Mouse (Mus musculus): Measurements from ENCODE around the gene Poc1a.

The Poc1a gene

GRCm38 (mm10) chr9:106300949-106301348 is 20.1 kb downstream of the Poc1a start:
- no peak for DNase-seq (ENCODE audit: low read depth, low spot score)

- DNase-seq (ENCODE audit: low read depth, low spot score) = no peak
Measured at GRCm38 (mm10) chr9:106301446-106302080, 20.7 kb downstream of the Poc1a start.

- no peak for DNase-seq (ENCODE audit: low read depth, low spot score)
Measured at GRCm38 (mm10) chr9:106302446-106303150, 21.7 kb downstream of the Poc1a start.

DNA sequence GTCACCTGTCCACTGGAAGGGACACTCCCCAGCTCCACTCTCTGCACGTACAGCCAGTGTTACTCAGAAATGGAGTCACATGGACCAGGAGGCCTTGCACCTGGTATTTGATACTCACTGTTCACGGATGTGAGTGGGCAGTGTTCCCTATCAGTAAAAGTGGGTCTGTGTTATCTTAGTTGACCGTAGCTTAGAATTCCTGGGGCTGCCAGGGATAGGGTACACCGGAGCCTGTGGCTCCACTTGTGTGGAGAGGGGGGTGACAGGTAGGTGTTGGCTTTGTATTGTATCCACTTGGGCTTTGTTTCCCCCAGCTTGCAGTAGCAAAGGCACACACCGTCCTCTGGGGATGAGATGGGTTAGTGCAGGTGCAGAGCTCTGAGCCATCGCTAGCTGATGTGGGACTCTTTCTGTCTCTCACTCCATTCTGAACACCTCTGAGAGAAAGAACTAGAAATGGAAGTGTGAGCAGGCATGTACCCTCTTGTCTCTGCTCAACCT is 22.6 kb downstream of the Poc1a start:
- no peak for DNase-seq (ENCODE audit: low read depth, low spot score)

- no peak for DNase-seq (ENCODE audit: low read depth, low spot score)
Measured at GRCm38 (mm10) chr9:106305228-106305627, 24.4 kb downstream of the Poc1a start.

- DNase-seq (ENCODE audit: low read depth, low spot score) = no peak
Measured at GRCm38 (mm10) chr9:106306662-106307351, 25.9 kb downstream of the Poc1a start.

GRCm38 (mm10) chr9:106308151-106308550 is 27.3 kb downstream of the Poc1a start:
- no peak for DNase-seq (ENCODE audit: low read depth, low spot score)

- no peak for DNase-seq (ENCODE audit: low read depth, low spot score)
Measured at GRCm38 (mm10) chr9:106308555-106308954, 27.7 kb downstream of the Poc1a start.

GRCm38 (mm10) chr9:106308983-106309382 is 28.1 kb downstream of the Poc1a start:
- DNase-seq (ENCODE audit: low read depth, low spot score) = no peak

- no peak for DNase-seq (ENCODE audit: low read depth, low spot score)
Measured at GRCm38 (mm10) chr9:106309859-106310258, 29.0 kb downstream of the Poc1a start.

DNA sequence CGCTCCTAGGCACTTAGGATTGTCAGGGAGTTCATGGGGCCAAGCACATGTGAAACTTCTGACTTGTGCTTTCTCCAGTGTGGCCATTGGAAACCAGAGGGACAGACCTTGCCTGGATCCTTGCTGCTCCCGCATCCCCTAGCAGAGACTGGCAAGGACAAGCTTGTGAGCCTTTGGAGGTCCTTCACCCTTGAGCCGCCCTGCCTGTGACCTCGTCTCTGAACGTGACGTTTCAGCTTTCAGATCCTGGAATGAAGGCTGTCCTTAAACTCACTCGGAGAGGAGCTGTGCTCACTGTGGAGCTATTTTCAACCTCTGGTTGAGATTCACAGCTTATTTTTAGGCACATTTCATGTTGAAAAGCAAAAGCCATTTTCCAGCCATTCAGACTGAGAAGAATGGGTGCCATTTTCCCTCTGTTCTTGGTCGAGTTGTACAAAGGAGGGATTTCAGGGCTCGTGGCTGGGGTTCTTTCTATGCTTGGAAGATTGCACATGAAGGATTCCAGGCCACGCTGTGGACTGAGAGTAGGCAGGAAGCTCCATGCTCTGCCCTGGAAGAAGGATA is 30.8 kb downstream of the Poc1a start:
- DNase-seq (ENCODE audit: low read depth, low spot score) = no peak

- DNase-seq (ENCODE audit: low read depth, low spot score) = no peak
Measured at GRCm38 (mm10) chr9:106312950-106313360, 32.1 kb downstream of the Poc1a start.

DNA sequence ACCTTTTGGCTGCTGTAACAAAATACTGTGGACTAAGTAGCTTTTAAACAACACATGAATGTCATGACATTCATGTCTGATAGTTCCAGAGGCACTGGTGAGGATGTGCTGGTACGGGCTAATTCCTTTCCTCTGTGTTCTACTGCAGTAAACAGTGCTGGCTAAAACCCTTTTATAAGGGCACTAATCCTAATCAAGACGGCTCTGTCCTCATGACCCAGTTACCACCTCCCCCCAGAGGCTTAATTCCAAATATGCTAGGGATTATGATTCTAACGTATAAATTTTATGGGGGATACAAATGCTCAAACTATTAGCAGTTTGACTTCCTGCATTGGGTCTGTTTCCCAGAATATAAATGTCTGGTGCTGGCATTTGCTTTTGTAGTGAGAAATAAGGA is 33.3 kb downstream of the Poc1a start:
- DNase-seq (ENCODE audit: low read depth, low spot score) = no peak

DNA sequence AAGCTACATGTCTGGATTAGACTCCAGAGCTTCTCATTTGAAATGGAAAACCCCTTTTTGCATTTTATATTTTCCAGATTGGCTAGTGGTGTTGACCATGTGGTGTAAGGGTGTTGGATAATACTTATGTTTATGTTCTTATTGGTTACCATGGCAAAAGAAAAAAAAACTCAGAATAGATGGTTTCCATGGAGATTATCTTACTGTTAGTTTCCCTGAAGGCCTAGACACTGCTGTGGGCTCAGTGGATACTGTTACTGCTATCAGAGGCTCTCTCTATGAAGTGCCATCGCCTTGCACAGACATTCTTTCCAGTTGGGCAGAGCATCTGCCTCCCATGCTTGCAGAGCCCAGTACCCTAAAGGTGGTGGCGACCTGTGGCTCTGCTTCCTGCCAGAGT is 37.2 kb downstream of the Poc1a start:
- no peak for DNase-seq (ENCODE audit: low read depth, low spot score)

- no peak for DNase-seq (ENCODE audit: low read depth, low spot score)
Measured at GRCm38 (mm10) chr9:106319095-106319494, 38.2 kb downstream of the Poc1a start.

GRCm38 (mm10) chr9:106322497-106322896 is 41.6 kb downstream of the Poc1a start:
- no peak for DNase-seq (ENCODE audit: low read depth, low spot score)

DNA sequence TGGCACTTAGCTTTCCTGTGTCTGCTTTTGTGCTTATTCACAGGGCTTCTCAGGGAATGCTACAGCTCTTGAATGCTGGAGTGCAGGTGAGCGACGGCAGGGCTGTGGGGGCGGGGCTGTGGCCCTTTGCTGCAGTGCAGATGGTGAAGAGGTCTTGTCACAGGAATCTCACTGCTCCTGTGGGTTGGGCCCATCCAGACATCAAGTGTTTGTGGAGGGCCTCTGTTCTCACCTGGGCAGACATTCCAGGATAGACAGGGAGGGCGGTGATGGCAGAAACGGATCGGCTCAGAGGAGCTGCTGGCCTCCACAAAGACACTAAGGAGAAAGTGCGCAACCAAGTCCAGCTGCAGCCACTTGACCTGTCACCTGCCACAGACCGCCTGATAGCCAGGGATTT is 45.4 kb downstream of the Poc1a start:
- DNase-seq (ENCODE audit: low read depth, low spot score) = no peak

DNA sequence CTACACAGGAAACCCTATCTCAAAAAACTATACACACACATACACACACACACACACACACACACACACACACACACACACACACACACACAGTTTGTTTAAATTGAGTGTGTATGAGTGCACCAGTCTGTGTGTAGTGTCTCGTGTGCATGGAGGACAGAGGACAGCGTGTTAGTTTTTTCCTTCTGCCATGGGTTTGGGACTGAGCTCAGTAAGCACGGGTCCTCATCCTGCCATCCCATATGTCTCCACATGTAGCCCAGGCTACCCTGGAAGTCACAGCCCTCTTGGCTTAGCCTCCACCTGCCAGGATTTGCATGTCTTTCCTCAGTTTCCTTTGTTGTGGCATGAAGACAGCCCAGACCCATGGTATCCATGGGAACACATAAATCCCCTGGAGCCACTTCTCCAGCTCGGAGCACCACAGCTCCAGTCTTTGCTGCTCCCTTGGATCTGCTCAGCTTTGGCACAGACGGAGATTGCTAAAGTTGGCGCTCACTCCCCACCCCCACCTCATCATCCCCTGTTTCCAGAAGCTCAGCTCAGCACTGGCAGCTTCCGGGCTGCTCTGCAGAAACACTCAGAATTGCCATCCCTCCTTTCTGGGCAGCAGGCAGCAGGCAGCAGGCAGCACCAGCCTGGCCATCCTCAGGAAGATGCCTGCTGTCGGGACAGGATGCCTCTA is 46.4 kb downstream of the Poc1a start:
- DNase-seq (ENCODE audit: low read depth, low spot score) = no peak

DNA sequence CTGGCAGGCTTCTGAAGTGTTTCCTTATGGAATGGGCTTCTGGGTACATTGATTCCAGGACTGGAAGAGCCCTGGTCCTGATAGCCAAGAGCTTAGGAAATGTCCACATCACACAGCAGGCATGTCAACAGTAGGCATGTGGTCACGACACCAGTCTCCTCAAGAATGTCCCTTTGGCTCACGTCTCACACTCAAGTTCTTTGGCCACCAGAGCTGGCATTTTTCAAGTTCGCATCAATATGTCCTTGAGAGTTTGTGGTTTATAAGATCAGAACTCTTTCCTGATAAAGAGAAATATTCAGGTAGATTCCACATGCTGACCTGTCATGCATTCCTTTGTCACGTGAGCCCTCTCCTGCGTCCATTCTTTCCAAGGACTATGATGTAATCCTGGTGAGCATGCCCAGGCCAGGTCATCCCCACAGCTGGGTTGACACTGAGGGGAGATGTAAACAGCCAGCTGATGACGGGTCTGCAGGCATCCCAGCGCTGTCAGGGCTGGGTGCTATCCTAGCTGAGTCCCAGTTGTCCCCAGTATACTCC is 47.3 kb downstream of the Poc1a start:
- DNase-seq (ENCODE audit: low read depth, low spot score) = no peak

DNA sequence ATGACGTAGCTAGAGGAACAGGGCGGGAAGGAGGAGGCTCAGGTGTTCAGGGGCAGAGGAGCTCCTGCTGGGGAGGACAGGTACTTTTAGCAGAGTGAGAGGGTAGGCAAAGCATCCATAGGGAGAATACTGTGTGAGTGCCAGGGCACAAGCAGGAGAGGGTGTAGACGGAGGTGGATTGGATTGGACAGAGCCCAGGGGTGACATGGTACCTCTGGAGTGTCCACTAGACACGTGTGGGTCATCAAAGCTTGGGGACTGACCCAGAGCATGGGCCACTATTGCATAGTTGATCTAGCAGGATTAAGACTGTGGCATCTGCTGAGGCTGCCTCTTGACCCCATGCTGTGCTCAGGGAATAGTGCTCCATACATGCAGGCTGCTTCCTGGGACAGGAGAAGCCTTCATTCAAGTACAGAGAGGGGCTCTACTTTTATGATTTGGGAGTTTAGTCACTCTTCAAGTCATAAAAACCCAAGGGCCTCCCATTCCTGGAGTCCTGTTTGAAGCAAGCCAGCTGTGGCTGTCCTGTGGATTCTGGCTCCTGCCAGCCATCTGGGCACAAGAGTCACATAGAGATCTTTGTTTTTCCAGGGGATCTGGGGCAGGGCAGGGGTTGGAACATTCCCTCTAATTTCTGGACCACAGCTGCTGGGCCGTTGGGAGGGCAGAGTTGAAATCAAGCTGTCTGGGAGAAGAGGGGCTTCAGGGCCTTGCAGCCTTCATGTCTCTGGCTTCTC is 48.1 kb downstream of the Poc1a start:
- DNase-seq (ENCODE audit: low read depth, low spot score) = no peak

DNA sequence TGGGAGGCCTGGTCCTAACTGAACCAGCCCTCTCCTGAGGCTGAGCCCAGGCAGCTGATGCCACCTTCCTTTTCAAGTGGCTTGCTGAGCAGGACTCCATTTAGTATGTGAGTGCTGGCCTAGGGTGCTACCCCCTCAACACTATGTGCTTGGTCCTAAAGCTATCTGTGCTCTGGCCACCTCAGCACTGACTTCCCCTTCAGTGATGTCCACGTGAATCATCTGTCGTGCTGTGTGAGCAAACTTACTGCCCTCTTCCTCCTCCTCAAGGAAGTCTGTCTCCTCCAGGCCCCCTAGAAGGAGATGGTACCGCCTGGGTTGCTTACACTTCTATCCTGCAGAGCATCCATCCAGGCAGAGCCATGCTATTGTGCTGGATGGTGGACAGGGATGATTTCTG is 51.9 kb downstream of the Poc1a start:
- DNase-seq (ENCODE audit: low read depth, low spot score) = no peak

Data from WW6 (cell line).